Mouse (Mus musculus): ENCODE data around the gene 1700067K01Rik. TPM values are rescaled to one million over a fixed set of nuclear protein-coding genes. Genes with fewer than 3 reads are reported as not detected.
"Not testable (repeated sequence)": the region's sequence is repeated elsewhere in the genome, so short reads cannot be mapped to it uniquely, and the experiment has no call there.

The 1700067K01Rik gene
- polyA plus RNA-seq, 1 experiment from 2014 or later, result 1.1 TPM

- no peaks in the 10 kb centered on the region for H3K9me3 ChIP-seq (ENCODE audit: low read length)
- peak within 1 kb of the TSS; percentile 88 for H3K9ac ChIP-seq (replicated peaks; ENCODE audit: low read length)
- peaks cover 24% of the 10 kb centered on the region for H3K36me3 ChIP-seq (ENCODE audit: insufficient read depth, low read length)
- peak within 1 kb of the TSS; percentile 78 for H3K4me3 ChIP-seq (ENCODE audit: low read length)
- peak within 1 kb of the TSS; percentile 97 for H3K27ac ChIP-seq (ENCODE audit: low read length)
- 0 out of 2 replicates have a peak, but pooled peaks have one; percentile 7 for ATAC-seq (ENCODE audit: low FRiP score, low TSS enrichment)
- WGBS, result 0% methylated on average over 31 of the region's 112 CpGs
- peak within 1 kb of the TSS; percentile 83 for H3K4me2 ChIP-seq (replicated peaks; ENCODE audit: low read depth, low read length)
- H3K4me1 ChIP-seq (ENCODE audit: insufficient read depth, low read length), result peaks cover 24% of the 10 kb centered on the region
- H3K27me3 ChIP-seq (ENCODE audit: insufficient read depth, low read length), result no peaks in the 10 kb centered on the region
Measured at GRCm38 (mm10) chr8:83997511-83998141, 3.7 kb upstream of the 1700067K01Rik start, which contains the start of gene Samd1. Gene Samd1 (plus strand): TSS chr8:83997672.

GRCm38 (mm10) chr8:83998231-83999056, 2.9 kb upstream of the 1700067K01Rik start:
- no peaks in the 10 kb centered on the region for H3K9me3 ChIP-seq (ENCODE audit: low read length)
- H3K36me3 ChIP-seq (ENCODE audit: insufficient read depth, low read length), result peaks cover 27% of the 10 kb centered on the region
- 1% methylated on average over 65 of the region's 92 CpGs for WGBS
- peaks cover 32% of the 10 kb centered on the region for H3K4me1 ChIP-seq (ENCODE audit: insufficient read depth, low read length)
- no peaks in the 10 kb centered on the region for H3K27me3 ChIP-seq (ENCODE audit: insufficient read depth, low read length)
- H3K4me3 ChIP-seq (ENCODE audit: low read length), result peak overlapping the region; percentile 78
- H3K4me2 ChIP-seq (replicated peaks; ENCODE audit: low read depth, low read length), result peak overlapping the region; percentile 83
- H3K9ac ChIP-seq (replicated peaks; ENCODE audit: low read length), result peak overlapping the region; percentile 88
- no peak; the same call in 1 of the 2 replicates for ATAC-seq (ENCODE audit: low FRiP score, low TSS enrichment)
- peak overlapping the region; percentile 97 for H3K27ac ChIP-seq (ENCODE audit: low read length)

- no peaks in the 10 kb centered on the region for H3K9me3 ChIP-seq (ENCODE audit: low read length)
- WGBS, result 55% methylated on average over 16 of the region's 16 CpGs
- H3K4me1 ChIP-seq (ENCODE audit: insufficient read depth, low read length), result peaks cover 33% of the 10 kb centered on the region
- H3K9ac ChIP-seq (replicated peaks; ENCODE audit: low read length), result peak overlapping the region; percentile 88
- peak overlapping the region; percentile 78 for H3K4me3 ChIP-seq (ENCODE audit: low read length)
- peak overlapping the region; percentile 83 for H3K4me2 ChIP-seq (replicated peaks; ENCODE audit: low read depth, low read length)
- no peak for ATAC-seq (ENCODE audit: low FRiP score, low TSS enrichment)
- H3K36me3 ChIP-seq (ENCODE audit: insufficient read depth, low read length), result peaks cover 24% of the 10 kb centered on the region
- H3K27me3 ChIP-seq (ENCODE audit: insufficient read depth, low read length), result no peaks in the 10 kb centered on the region
- H3K27ac ChIP-seq (ENCODE audit: low read length), result 0 out of 2 replicates have a peak overlapping the region, but pooled peaks have one; percentile 7
Measured at GRCm38 (mm10) chr8:83999057-83999705, 2.1 kb upstream of the 1700067K01Rik start.

GRCm38 (mm10) chr8:83999825-84000224, 1.5 kb upstream of the 1700067K01Rik start:
- no peak overlapping the region for H3K4me3 ChIP-seq (ENCODE audit: low read length)
- peaks cover 36% of the 10 kb centered on the region for H3K4me1 ChIP-seq (ENCODE audit: insufficient read depth, low read length)
- H3K27ac ChIP-seq (ENCODE audit: low read length), result no peak overlapping the region
- no peak overlapping the region for H3K4me2 ChIP-seq (replicated peaks; ENCODE audit: low read depth, low read length)
- H3K9me3 ChIP-seq (ENCODE audit: low read length), result no peaks in the 10 kb centered on the region
- no peaks in the 10 kb centered on the region for H3K27me3 ChIP-seq (ENCODE audit: insufficient read depth, low read length)
- H3K36me3 ChIP-seq (ENCODE audit: insufficient read depth, low read length), result peaks cover 21% of the 10 kb centered on the region
- no peak overlapping the region for H3K9ac ChIP-seq (replicated peaks; ENCODE audit: low read length)
- no peak for ATAC-seq (ENCODE audit: low FRiP score, low TSS enrichment)
- WGBS, result 90% methylated on average over 2 of the region's 2 CpGs

- Histone ChIP-seq H3K27me3 (ENCODE audit: insufficient read depth, low read length) (no peaks in the 10 kb centered on the region), H3K27ac (ENCODE audit: low read length) (no peak overlapping the region), H3K4me1 (ENCODE audit: insufficient read depth, low read length) (peaks cover 34% of the 10 kb centered on the region), H3K4me3 (ENCODE audit: low read length) (no peak overlapping the region), H3K4me2 (replicated peaks; ENCODE audit: low read depth, low read length) (no peak overlapping the region), H3K9me3 (ENCODE audit: low read length) (no peaks in the 10 kb centered on the region), H3K36me3 (ENCODE audit: insufficient read depth, low read length) (peaks cover 18% of the 10 kb centered on the region), H3K9ac (replicated peaks; ENCODE audit: low read length) (no peak overlapping the region)
- no peak for ATAC-seq (ENCODE audit: low FRiP score, low TSS enrichment)
- 65% methylated on average over 12 of the region's 12 CpGs for WGBS
Measured at GRCm38 (mm10) chr8:84002957-84003611, 1.8 kb downstream of the 1700067K01Rik start.

DNA sequence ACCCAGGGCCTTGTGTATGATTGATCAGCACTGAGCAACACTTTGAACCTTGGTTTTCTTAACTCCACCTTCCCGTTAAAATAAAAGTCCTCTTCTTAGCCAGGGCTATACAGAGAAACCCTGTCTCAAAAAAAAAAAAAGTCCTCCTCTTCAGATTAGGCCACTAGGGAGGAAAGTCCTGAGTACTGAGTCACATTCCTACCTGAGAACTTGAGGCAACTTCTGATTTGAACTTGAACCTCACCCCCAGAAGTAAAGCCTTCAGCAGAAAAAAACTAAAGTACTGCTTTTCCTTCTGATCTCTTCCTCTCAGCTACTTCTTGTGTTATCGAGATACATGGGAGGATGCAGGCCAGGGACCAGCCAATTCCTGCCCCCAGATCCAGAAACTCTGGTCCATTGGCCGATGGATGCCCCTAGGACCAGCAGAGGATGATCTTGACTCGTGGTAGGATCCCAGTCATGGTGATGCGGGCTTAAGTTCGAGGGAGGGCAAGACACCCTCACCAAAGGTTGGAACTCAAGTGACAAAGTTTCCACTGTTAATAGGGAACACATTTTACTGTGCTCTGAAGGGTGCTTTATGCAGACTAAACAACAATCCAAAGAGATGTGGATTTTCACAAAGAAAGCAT, 2.4 kb downstream of the 1700067K01Rik start:
- peaks cover 18% of the 10 kb centered on the region for H3K36me3 ChIP-seq (ENCODE audit: insufficient read depth, low read length)
- no peaks in the 10 kb centered on the region for H3K27me3 ChIP-seq (ENCODE audit: insufficient read depth, low read length)
- H3K4me2 ChIP-seq (replicated peaks; ENCODE audit: low read depth, low read length), result peak overlapping the region; percentile 67
- H3K4me3 ChIP-seq (ENCODE audit: low read length), result peak overlapping the region; percentile 60
- no peak for ATAC-seq (ENCODE audit: low FRiP score, low TSS enrichment)
- WGBS, result 73% methylated on average over 6 of the region's 6 CpGs
- peaks cover 33% of the 10 kb centered on the region for H3K4me1 ChIP-seq (ENCODE audit: insufficient read depth, low read length)
- H3K9ac ChIP-seq (replicated peaks; ENCODE audit: low read length), result peak overlapping the region; percentile 68; the same call in 1 of the 2 replicates
- no peaks in the 10 kb centered on the region for H3K9me3 ChIP-seq (ENCODE audit: low read length)
- peak overlapping the region; percentile 90; the same call in 1 of the 2 replicates for H3K27ac ChIP-seq (ENCODE audit: low read length)

DNA sequence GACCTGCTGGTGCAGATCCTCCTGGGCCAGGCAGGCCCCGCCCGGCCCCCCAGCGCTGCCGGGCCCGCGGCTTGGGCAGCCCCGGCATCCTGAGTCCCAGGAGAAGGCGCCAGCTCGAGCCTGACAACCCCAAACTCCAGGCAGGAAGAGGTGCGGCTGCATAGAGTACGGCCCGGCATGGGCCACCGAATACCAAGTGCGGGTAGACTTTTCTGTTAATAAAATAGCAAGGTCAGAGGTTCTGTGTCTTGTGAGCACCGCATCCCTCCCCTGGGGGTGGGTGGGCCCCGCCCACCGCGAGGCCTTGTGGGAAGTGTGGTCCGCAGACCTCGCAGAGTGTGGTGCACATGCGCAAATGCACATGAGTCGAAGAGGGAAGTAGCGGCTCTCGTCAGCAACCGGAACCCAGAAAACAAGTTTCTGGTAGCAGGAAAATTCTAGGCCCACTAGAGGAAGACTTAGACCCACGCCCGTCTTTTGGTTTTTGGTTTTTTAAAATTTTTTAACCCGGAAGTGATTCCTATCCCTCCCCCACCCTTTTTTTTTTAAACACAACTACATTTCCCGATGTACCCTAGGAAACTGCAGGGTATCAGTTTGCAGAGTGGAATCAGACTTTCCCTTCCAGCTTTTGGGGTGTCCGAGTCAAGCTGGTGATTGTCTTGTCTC, 3.4 kb downstream of the 1700067K01Rik start:
- peak overlapping the region; percentile 67 for H3K4me2 ChIP-seq (replicated peaks; ENCODE audit: low read depth, low read length)
- H3K36me3 ChIP-seq (ENCODE audit: insufficient read depth, low read length), result peaks cover 17% of the 10 kb centered on the region
- peak overlapping the region; percentile 68 for H3K9ac ChIP-seq (replicated peaks; ENCODE audit: low read length)
- H3K4me3 ChIP-seq (ENCODE audit: low read length), result peak overlapping the region; percentile 60
- no peaks in the 10 kb centered on the region for H3K27me3 ChIP-seq (ENCODE audit: insufficient read depth, low read length)
- H3K27ac ChIP-seq (ENCODE audit: low read length), result peak overlapping the region; percentile 90
- H3K9me3 ChIP-seq (ENCODE audit: low read length), result no peaks in the 10 kb centered on the region
- H3K4me1 ChIP-seq (ENCODE audit: insufficient read depth, low read length), result peaks cover 24% of the 10 kb centered on the region
- ATAC-seq (ENCODE audit: low FRiP score, low TSS enrichment), result peak; percentile 84
- WGBS, result 1% methylated on average over 30 of the region's 30 CpGs

DNA sequence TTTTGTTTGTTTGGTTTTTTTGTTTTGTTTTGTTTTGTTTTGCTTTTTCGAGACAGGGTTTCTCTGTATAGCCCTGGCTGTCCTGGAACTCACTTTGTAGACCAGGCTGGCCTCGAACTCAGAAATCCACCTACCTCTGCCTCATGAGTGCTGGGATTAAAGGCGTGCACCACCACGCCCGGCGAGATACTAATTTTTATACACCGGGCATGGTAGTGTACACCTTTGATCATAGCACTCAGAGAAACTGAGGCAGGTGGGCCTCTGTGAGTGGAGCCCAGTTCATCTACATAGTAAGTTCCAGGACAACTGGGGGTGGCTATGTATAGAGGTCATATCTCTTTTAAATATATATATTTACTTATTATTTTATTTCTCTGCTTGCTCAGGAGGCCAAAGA, 4.2 kb downstream of the 1700067K01Rik start:
- WGBS, result 91% methylated on average over 7 of the region's 7 CpGs
- peaks cover 26% of the 10 kb centered on the region for H3K4me1 ChIP-seq (ENCODE audit: insufficient read depth, low read length)
- not testable (repeated sequence) for H3K27ac ChIP-seq (ENCODE audit: low read length); H3K9me3 ChIP-seq (ENCODE audit: low read length); H3K4me2 ChIP-seq (replicated peaks; ENCODE audit: low read depth, low read length); H3K9ac ChIP-seq (replicated peaks; ENCODE audit: low read length); H3K27me3 ChIP-seq (ENCODE audit: insufficient read depth, low read length); H3K4me3 ChIP-seq (ENCODE audit: low read length); ATAC-seq (ENCODE audit: low FRiP score, low TSS enrichment); H3K36me3 ChIP-seq (ENCODE audit: insufficient read depth, low read length)
